Mouse (Mus musculus): ENCODE results near the gene Pde4d. TPM values are rescaled to one million over a fixed set of nuclear protein-coding genes. Genes with fewer than 3 reads are reported as not detected.

Pde4d gene
- polyA plus RNA-seq, 1 experiment from 2014 or later: 14.8 TPM

GRCm38 (mm10) chr13:109424906-109425305 lies 975.2 kb downstream of the Pde4d start:
- ATAC-seq (ENCODE audit: low FRiP score, low TSS enrichment): no peak
- Histone ChIP-seq H3K9ac (ENCODE audit: low read depth, low read length) (no peak overlapping the region), H3K4me2 (replicated peaks; ENCODE audit: low read depth, low read length) (no peak overlapping the region), H3K9me3 (ENCODE audit: control insufficient read depth, low read length) (no peaks in the 10 kb centered on the region), H3K36me3 (ENCODE audit: control insufficient read depth, insufficient read depth, low read length) (no peaks in the 10 kb centered on the region), H3K27me3 (ENCODE audit: control insufficient read depth, insufficient read depth, low read length) (no peaks in the 10 kb centered on the region), H3K27ac (ENCODE audit: low read depth, low read length) (no peak overlapping the region), H3K4me1 (ENCODE audit: control insufficient read depth, insufficient read depth, low read length) (no peaks in the 10 kb centered on the region), H3K4me3 (ENCODE audit: low read length) (no peak overlapping the region)
- 32% methylated on average over 2 of the region's 2 CpGs for WGBS

GRCm38 (mm10) chr13:109425548-109425947 lies 975.8 kb downstream of the Pde4d start:
- Histone ChIP-seq H3K4me3 (ENCODE audit: low read length) (no peak overlapping the region), H3K9me3 (ENCODE audit: control insufficient read depth, low read length) (no peaks in the 10 kb centered on the region), H3K36me3 (ENCODE audit: control insufficient read depth, insufficient read depth, low read length) (no peaks in the 10 kb centered on the region), H3K27ac (ENCODE audit: low read depth, low read length) (no peak overlapping the region), H3K4me1 (ENCODE audit: control insufficient read depth, insufficient read depth, low read length) (no peaks in the 10 kb centered on the region), H3K27me3 (ENCODE audit: control insufficient read depth, insufficient read depth, low read length) (no peaks in the 10 kb centered on the region), H3K4me2 (replicated peaks; ENCODE audit: low read depth, low read length) (peak overlapping the region; percentile 6; the same call in 1 of the 2 replicates), H3K9ac (ENCODE audit: low read depth, low read length) (no peak overlapping the region)
- WGBS: 50% methylated on average over 13 of the region's 13 CpGs
- peak; percentile 40; the same call in 1 of the 2 replicates for ATAC-seq (ENCODE audit: low FRiP score, low TSS enrichment)

- H3K4me3 ChIP-seq (ENCODE audit: low read length): no peak overlapping the region
- no peaks in the 10 kb centered on the region for H3K27me3 ChIP-seq (ENCODE audit: control insufficient read depth, insufficient read depth, low read length)
- no peak for ATAC-seq (ENCODE audit: low FRiP score, low TSS enrichment)
- H3K4me1 ChIP-seq (ENCODE audit: control insufficient read depth, insufficient read depth, low read length): no peaks in the 10 kb centered on the region
- H3K27ac ChIP-seq (ENCODE audit: low read depth, low read length): no peak overlapping the region
- H3K4me2 ChIP-seq (replicated peaks; ENCODE audit: low read depth, low read length): no peak overlapping the region
- 89% methylated on average over 5 of the region's 5 CpGs for WGBS
- H3K9me3 ChIP-seq (ENCODE audit: control insufficient read depth, low read length): no peaks in the 10 kb centered on the region
- H3K36me3 ChIP-seq (ENCODE audit: control insufficient read depth, insufficient read depth, low read length): no peaks in the 10 kb centered on the region
- no peak overlapping the region for H3K9ac ChIP-seq (ENCODE audit: low read depth, low read length)
Observed at GRCm38 (mm10) chr13:109426058-109426457, 976.3 kb downstream of the Pde4d start.

- Histone ChIP-seq H3K27me3 (ENCODE audit: control insufficient read depth, insufficient read depth, low read length) (no peaks in the 10 kb centered on the region), H3K9ac (ENCODE audit: low read depth, low read length) (no peak overlapping the region), H3K36me3 (ENCODE audit: control insufficient read depth, insufficient read depth, low read length) (no peaks in the 10 kb centered on the region), H3K4me3 (ENCODE audit: low read length) (no peak overlapping the region), H3K27ac (ENCODE audit: low read depth, low read length) (no peak overlapping the region), H3K4me1 (ENCODE audit: control insufficient read depth, insufficient read depth, low read length) (no peaks in the 10 kb centered on the region), H3K4me2 (replicated peaks; ENCODE audit: low read depth, low read length) (no peak overlapping the region), H3K9me3 (ENCODE audit: control insufficient read depth, low read length) (no peaks in the 10 kb centered on the region)
- WGBS: 63% methylated on average over 7 of the region's 7 CpGs
- ATAC-seq (ENCODE audit: low FRiP score, low TSS enrichment): no peak
Observed at GRCm38 (mm10) chr13:109427541-109427940, 977.8 kb downstream of the Pde4d start.

- Histone ChIP-seq H3K9ac (ENCODE audit: low read depth, low read length) (no peak overlapping the region), H3K36me3 (ENCODE audit: control insufficient read depth, insufficient read depth, low read length) (no peaks in the 10 kb centered on the region), H3K9me3 (ENCODE audit: control insufficient read depth, low read length) (no peaks in the 10 kb centered on the region), H3K4me1 (ENCODE audit: control insufficient read depth, insufficient read depth, low read length) (no peaks in the 10 kb centered on the region), H3K27me3 (ENCODE audit: control insufficient read depth, insufficient read depth, low read length) (no peaks in the 10 kb centered on the region), H3K4me3 (ENCODE audit: low read length) (no peak overlapping the region), H3K27ac (ENCODE audit: low read depth, low read length) (no peak overlapping the region), H3K4me2 (replicated peaks; ENCODE audit: low read depth, low read length) (no peak overlapping the region)
- ATAC-seq (ENCODE audit: low FRiP score, low TSS enrichment): no peak
- WGBS: 79% methylated on average over 2 of the region's 2 CpGs
Observed at GRCm38 (mm10) chr13:109429544-109429943, 979.8 kb downstream of the Pde4d start.

- Histone ChIP-seq H3K9me3 (ENCODE audit: control insufficient read depth, low read length) (no peaks in the 10 kb centered on the region), H3K27me3 (ENCODE audit: control insufficient read depth, insufficient read depth, low read length) (no peaks in the 10 kb centered on the region), H3K4me2 (replicated peaks; ENCODE audit: low read depth, low read length) (no peak overlapping the region), H3K9ac (ENCODE audit: low read depth, low read length) (no peak overlapping the region), H3K4me3 (ENCODE audit: low read length) (no peak overlapping the region), H3K27ac (ENCODE audit: low read depth, low read length) (no peak overlapping the region), H3K36me3 (ENCODE audit: control insufficient read depth, insufficient read depth, low read length) (no peaks in the 10 kb centered on the region), H3K4me1 (ENCODE audit: control insufficient read depth, insufficient read depth, low read length) (peaks cover 13% of the 10 kb centered on the region; the same call in 1 of the 2 replicates)
- 85% methylated on average over 4 of the region's 4 CpGs for WGBS
- ATAC-seq (ENCODE audit: low FRiP score, low TSS enrichment): no peak
Observed at GRCm38 (mm10) chr13:109437231-109437776, 987.6 kb downstream of the Pde4d start.

GRCm38 (mm10) chr13:109439436-109440161 lies 989.9 kb downstream of the Pde4d start:
- H3K9me3 ChIP-seq (ENCODE audit: control insufficient read depth, low read length): no peaks in the 10 kb centered on the region
- peaks cover 13% of the 10 kb centered on the region; the same call in 1 of the 2 replicates for H3K4me1 ChIP-seq (ENCODE audit: control insufficient read depth, insufficient read depth, low read length)
- no peak overlapping the region for H3K9ac ChIP-seq (ENCODE audit: low read depth, low read length)
- H3K36me3 ChIP-seq (ENCODE audit: control insufficient read depth, insufficient read depth, low read length): no peaks in the 10 kb centered on the region
- H3K4me3 ChIP-seq (ENCODE audit: low read length): peak overlapping the region; percentile 51
- peak overlapping the region; percentile 69; the same call in 1 of the 2 replicates for H3K27ac ChIP-seq (ENCODE audit: low read depth, low read length)
- no peak for ATAC-seq (ENCODE audit: low FRiP score, low TSS enrichment)
- 60% methylated on average over 5 of the region's 5 CpGs for WGBS
- H3K4me2 ChIP-seq (replicated peaks; ENCODE audit: low read depth, low read length): peak overlapping the region; percentile 70
- H3K27me3 ChIP-seq (ENCODE audit: control insufficient read depth, insufficient read depth, low read length): no peaks in the 10 kb centered on the region

- H3K9ac ChIP-seq (ENCODE audit: low read depth, low read length): peak overlapping the region; percentile 49; the same call in 1 of the 2 replicates
- ATAC-seq (ENCODE audit: low FRiP score, low TSS enrichment): peak; percentile 89
Observed at GRCm38 (mm10) chr13:109440331-109440730, 990.6 kb downstream of the Pde4d start.

GRCm38 (mm10) chr13:109440881-109441280 lies 991.1 kb downstream of the Pde4d start:
- Histone ChIP-seq H3K4me2 (replicated peaks; ENCODE audit: low read depth, low read length) (peak overlapping the region; percentile 70), H3K9ac (ENCODE audit: low read depth, low read length) (peak overlapping the region; percentile 49), H3K4me3 (ENCODE audit: low read length) (peak overlapping the region; percentile 51), H3K27ac (ENCODE audit: low read depth, low read length) (peak overlapping the region; percentile 69; the same call in 1 of the 2 replicates), H3K9me3 (ENCODE audit: control insufficient read depth, low read length) (no peaks in the 10 kb centered on the region), H3K4me1 (ENCODE audit: control insufficient read depth, insufficient read depth, low read length) (peaks cover 13% of the 10 kb centered on the region; the same call in 1 of the 2 replicates), H3K36me3 (ENCODE audit: control insufficient read depth, insufficient read depth, low read length) (no peaks in the 10 kb centered on the region), H3K27me3 (ENCODE audit: control insufficient read depth, insufficient read depth, low read length) (no peaks in the 10 kb centered on the region)
- ATAC-seq (ENCODE audit: low FRiP score, low TSS enrichment): peak; percentile 97
- under 1% methylated on average over 12 of the region's 12 CpGs for WGBS

More at GRCm38 (mm10) chr13:109440331-109440730, 990.6 kb downstream of the Pde4d start:
- Histone ChIP-seq H3K4me3 (ENCODE audit: low read length) (peak overlapping the region; percentile 51), H3K27ac (ENCODE audit: low read depth, low read length) (peak overlapping the region; percentile 69; the same call in 1 of the 2 replicates), H3K4me1 (ENCODE audit: control insufficient read depth, insufficient read depth, low read length) (peaks cover 13% of the 10 kb centered on the region; the same call in 1 of the 2 replicates), H3K27me3 (ENCODE audit: control insufficient read depth, insufficient read depth, low read length) (no peaks in the 10 kb centered on the region), H3K4me2 (replicated peaks; ENCODE audit: low read depth, low read length) (peak overlapping the region; percentile 70), H3K36me3 (ENCODE audit: control insufficient read depth, insufficient read depth, low read length) (no peaks in the 10 kb centered on the region), H3K9me3 (ENCODE audit: control insufficient read depth, low read length) (no peaks in the 10 kb centered on the region)
- WGBS: under 1% methylated on average over 8 of the region's 8 CpGs

Measured in kidney, embryonic 14.5 days (tissue).